Mouse (Mus musculus) right cerebral cortex, postnatal 10 days (tissue): Measurements from ENCODE around the gene Smurf2.
A peak's percentile ranks its signal among the peaks of the same experiment; 100 is the strongest.

ENCODE experiments used
- DNase-seq, 2 experiments: peaks; one replicate each; pipeline ENCODE4 v3.0.0; 2021; ENCODE audit warnings: low spot score in 2 of 2

Smurf2 gene

DNA sequence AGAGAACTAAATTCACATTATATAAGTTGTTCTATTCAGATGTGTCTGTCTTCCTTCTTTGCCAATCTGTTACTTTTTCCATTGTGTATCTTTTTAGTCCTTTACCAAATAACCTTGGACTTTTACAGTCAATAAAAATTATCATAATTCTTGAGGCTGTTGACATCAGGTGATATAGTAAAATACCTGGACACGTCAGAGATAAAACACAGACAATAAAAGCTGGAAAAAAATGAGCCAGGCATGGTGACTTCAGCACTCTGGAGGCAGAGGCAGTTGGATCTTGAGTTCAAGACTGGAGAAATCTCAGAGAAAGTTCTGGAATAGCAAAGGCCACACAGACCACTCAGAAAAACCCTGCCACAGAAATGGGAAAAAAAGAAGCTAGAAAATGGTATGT, 13.3 kb downstream of the Smurf2 start:
- DNase-seq, result no peak

DNA sequence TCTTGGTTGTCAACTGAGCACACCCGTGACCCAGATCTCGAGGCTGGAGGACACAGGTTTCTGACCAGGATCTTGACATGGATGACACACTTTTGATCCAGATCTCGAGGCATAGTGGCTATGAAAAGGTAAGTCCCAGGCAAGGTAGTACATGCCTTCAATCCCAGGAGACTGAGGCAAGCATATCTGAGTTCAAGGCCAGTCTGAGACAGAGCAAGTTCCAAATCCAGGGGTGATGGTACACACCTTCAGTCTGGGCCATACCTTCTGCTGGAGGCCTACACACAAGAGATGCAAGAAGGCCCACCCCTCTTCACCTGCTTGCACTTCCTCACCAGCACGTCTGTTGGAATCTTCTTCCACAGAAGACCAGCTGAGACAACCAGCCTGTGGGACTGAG, 14.8 kb downstream of the Smurf2 start:
- no peak for DNase-seq

- DNase-seq, result no peak
These were observed 20.7 kb downstream of the Smurf2 start for GRCm38 (mm10) chr11:106899804-106900203.

- no peak for DNase-seq
These were observed 23.9 kb downstream of the Smurf2 start for GRCm38 (mm10) chr11:106896561-106897168.

DNA sequence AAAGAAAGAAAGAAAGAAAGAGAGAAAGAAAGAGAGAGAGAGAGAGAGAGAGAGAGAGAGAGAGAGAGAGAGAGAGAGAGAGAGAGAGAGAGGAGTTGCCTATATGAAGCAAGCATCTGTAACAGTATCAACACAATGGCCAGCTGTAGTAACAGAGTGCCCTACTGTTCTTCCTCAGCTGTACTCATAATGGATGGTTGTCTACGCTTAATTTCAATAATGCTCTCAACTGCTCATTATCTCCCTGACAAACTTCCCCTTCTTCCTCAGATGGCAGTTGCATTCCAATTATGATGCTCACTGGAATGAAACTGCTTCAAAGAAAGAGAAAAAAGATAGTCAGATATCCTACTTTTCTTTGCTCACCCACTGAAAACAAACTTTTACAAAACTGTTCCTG, 36.9 kb downstream of the Smurf2 start:
- DNase-seq, result no peak

DNA sequence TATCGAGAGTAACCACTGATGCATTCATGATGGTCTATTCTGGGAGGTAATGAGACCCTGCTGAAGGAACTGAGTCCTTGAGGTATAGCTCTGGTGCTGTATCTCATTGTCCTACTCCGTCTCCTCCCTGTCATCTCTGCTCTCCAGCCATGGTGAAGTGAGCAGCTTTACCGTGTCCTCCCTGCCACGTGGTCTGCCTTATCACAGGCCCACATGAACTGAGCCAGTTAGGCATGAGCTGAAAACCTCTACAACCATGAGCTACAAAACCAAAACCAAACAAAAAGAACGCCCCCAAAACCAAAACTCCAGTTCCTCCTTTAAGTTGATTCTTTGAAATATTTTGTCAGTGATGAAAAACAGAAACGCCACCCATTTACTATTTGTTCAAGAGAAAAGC, 47.9 kb downstream of the Smurf2 start:
- DNase-seq, result no peak

GRCm38 (mm10) chr11:106851438-106851837, 69.1 kb downstream of the Smurf2 start:
- DNase-seq, result no peak

- DNase-seq, result no peak
These were observed 78.5 kb downstream of the Smurf2 start for GRCm38 (mm10) chr11:106842002-106842401.

- no peak for DNase-seq
These were observed 92.4 kb downstream of the Smurf2 start for GRCm38 (mm10) chr11:106828079-106828478.

DNA sequence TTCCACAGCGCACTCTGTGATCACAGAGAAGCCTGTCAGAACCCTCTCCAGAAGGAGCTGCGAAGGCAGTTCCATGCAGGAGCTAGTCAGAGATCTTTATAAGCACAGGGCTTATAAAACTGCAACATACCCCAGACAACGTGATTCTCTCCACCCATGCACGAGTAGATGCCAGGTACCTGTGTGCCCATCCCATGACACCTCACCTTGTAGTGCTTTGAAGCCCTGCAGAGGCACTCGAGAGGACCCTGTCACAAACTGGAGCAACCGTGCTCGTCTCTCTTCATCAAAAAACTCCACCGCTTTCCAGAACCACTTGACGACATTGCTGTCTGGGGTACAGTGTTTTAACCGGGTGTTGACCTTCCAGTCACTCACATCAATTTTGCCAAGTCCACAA, 96.1 kb downstream of the Smurf2 start:
- DNase-seq, result no peak

DNA sequence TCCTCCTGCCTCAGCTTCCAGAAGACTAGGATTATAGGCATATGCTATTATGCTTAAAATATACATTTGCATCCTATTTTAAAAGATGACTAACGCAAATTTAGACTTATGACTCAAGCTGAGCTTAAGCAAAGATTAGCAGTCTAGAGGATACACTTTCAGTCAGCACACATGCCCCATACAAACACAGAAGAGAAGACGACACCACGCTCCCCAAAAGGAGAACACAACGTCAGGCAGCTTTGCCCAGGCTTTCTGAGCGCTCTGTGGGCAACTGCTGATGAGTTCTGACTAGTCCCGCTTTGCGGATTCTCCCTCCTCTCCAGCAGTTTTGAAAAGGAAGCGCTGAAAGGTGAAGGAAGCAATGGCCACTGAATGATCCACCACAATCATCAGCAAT, 96.8 kb downstream of the Smurf2 start:
- DNase-seq, result no peak

DNA sequence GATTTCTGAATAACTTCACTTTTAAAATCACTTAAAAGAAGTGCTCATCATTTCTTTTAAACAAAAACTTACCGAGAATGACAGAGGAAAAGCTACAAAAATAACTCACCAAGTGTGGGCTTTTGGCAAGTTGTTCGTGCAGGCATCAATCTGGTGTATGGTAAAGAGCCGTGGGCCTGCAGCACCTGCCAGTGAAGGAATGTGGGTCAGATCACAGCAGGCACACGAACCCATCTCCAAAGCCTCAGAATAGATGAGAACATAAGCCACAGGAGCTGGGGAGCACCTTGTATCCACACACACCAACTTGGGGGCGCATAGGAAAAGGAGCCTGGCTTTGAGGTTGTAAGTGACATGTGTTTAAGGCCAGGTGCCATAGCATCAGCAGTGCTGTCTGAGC, 97.6 kb downstream of the Smurf2 start:
- DNase-seq, result peak; percentile 38 to 53

- no peak for DNase-seq
These were observed 98.0 kb downstream of the Smurf2 start for GRCm38 (mm10) chr11:106822491-106822890.

GRCm38 (mm10) chr11:106821397-106821796, 99.1 kb downstream of the Smurf2 start:
- DNase-seq, result no peak

GRCm38 (mm10) chr11:106820972-106821371, 99.5 kb downstream of the Smurf2 start:
- peak; percentile 69 for DNase-seq

DNA sequence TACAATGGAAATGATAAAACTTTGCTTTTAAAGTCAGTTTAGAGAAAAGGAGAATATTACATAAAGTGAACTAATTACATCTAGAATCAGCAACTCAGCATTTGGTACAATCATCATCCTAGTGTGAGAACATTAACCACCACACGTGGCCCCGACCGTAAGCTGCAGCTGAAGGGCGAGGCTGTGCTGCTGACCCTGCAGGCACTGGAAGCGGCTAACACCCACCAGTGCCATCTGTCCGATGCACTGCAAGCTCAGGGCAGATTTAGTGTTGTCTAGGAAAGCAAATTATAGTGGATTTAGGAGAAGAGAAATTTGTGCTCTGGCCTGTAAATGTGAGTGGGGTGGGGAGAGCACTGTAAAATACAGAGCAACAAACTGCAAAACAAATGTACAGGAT, 100.3 kb downstream of the Smurf2 start:
- DNase-seq, result no peak

DNA sequence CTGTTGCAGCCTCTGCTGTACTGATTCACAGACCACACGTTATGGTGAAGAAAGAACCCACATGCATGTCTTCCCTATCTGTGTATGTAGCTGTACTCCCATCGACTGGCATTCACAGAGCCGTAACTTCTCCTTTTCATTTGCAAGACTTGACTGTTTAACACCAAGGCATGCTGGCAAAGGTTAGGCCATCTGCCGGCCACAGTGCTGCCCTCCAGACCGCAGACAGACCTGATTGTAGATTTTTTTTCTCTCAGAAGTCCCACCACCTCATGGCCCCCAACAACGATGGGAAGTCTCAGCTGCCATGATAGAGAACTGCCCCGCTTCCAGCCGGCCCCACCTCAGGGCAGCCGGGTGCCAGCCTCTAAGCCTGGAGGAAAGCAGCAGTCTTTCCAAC, 100.9 kb downstream of the Smurf2 start:
- no peak for DNase-seq

DNA sequence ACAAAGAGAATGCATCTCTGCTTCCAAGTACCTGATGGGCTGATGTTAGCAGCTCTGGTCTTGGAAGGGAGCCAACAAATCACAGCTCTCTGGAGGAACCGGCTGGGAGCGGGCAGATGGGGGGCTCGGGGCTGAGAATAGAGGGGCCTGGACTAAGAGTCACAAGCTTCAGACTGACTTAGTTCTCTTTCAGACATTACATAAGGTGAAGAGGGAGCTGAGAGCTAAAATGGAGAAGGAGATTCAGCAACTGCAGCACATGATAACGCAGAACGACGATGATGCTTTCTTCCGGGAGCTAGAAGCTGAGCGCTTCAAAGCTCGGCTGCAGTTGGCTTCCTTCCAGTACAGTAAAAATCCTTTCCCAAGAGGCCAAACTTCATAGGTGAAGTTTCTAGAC, 102.2 kb downstream of the Smurf2 start:
- no peak for DNase-seq

DNA sequence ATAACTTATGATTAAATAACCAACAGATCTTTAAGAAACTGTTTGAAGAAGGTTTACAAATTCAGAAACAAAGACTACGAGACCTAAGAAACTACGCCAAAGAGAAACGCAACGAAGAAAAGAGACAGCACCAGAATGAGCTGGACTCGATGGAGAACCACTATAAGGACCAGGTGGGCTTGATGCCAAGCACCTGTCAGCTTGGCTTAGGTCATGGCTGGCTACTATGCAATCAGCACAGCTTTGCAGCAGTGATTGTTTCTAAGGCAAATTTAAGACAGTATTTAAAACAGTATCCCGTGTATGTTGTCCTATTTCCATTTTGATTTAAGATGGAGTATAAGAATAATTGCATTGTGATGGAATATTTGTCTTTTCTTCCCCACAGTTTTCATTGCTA, 102.7 kb downstream of the Smurf2 start:
- no peak for DNase-seq

DNA sequence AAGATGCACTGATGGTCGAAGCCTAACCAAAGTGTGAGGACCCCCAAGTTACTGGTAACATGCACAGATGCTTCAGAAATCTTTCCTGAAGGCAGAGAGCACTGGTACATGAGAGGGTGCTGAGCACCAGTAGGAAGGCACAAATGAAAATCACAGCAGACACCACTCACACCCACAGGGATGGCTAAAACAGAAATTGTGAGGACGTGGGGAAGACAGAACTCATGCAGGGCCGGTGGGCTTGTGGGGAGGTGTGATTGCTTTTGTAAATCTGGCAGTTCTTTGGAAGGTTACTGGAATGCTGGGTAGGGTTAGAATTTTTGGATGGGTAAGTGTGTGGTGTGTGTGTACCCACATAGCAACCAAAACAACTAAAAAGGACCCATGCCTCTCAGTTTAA, 103.4 kb downstream of the Smurf2 start:
- no peak for DNase-seq

DNA sequence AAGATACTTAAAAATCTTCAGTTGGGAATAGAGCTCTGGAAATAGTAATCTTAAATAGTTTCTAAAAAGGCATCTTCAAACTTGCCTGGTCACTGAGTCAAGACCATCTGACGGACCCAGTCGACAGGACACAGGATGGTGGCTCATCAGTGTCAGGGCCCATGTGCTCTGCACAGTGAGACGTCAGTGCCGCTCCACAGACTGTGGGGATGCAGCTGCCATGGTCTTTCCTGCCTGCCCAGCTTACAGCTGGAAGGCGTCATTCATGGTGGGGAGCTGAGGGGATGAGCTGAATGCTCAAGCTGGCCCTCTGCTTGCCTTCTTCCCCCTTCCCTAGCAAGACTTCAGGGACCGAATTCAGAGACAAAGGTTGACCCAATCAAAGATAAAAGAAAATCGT, 104.2 kb downstream of the Smurf2 start:
- no peak for DNase-seq

DNA sequence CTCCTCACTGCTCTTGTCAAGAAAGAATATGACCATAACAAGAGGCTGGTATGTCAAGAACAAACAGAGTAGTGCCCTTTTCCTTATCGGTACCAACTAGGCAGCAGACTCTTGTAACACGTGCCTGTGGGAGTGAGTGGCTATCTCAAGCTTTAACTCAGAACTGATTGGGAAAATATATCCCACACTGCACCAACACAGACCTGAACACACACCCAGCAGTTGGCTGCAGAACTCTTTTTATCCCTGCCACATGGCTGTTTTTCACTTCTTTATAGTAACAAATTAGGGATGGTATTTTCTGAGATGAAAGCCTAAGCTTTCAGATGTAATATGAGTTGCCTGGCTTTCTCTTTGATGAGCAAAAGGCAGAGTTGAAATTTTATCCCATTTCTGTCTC, 104.8 kb downstream of the Smurf2 start:
- no peak for DNase-seq

DNA sequence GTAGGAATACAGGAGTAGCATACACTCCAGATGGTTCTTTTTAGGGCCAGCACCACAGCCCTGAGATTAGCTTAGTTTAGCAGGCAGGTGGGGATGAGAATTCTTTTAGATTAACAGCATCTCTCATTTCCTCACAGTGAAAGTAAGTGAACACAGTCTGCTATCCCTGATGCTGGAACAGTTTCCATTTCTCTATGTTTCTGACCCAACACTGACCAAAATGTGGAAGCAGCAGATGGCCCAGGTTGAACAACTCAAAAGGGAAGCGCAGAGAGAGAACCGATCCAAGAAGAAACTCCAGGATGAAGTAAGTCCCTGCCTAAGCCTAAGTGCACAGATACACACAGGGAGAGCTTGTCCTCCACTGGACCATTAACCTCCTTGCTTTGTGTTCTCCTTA, 105.2 kb downstream of the Smurf2 start:
- DNase-seq, result no peak

DNA sequence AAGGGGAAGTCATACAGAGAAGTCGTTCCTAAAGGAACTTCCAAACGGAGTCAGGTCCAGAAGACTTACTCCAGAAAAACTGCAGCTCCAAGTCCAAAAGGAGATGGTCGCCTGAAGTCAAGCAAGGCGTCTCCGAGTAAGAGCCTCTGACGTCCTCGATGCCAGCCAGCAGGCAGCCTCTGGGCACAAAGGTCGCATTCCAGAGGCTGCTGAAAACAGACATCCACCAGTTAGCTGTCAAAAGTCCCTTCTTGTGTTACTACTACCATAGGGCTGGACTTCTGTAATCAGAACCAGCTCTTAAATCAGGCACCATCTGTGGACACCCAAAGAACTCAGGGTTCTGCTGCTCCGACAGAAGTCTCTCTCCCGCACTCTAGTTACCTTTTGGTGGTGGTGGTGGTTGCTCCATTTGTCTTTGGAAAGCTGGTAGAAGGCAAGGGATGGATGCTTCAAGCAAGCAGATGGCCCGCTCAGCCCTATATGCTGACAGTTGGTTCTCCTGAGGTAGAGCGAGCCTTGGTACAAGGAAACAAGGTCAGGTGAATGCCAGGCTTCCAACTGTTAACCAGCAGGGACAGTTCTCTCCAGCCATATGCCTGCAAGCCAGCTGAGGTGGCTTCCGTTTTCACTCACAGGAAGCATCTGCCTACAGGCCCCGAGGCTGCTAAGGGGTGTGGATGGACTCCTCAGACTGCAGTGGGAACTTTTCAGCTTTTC, 105.8 kb downstream of the Smurf2 start:
- no peak for DNase-seq
